Mouse (Mus musculus): ENCODE measurements around the gene Clic1. TPM values are rescaled to one million over a fixed set of nuclear protein-coding genes. Genes with fewer than 3 reads are reported as not detected.

Gene Clic1
- polyA plus RNA-seq, 1 experiment, result 141 TPM

DNA sequence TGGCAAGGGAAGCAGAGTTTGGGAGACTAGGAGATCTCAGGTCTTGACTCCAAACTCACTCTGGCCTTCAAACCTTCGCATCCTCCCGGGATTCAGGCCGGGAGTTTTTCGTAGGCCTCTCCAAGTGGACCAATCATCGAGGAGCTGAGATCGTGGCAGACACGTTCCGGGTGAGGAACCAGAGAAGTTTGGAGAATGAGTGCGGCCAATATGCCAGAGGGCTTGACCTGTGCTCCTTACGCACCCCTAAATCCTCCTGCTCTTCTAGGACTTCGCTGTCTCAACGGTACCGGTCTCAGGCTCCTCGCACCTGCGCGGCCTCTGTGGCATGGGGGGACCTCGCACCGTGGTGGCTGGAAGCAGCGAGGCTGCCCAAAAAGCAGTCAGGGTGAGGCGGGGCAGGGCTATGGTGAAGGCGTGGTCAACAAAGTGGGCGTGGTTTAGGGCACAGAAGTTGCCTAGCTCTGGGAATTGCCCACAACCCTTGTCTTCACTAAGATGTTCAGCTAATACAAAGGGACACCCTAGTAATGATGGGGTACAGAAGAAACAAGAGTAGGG is 11.1 kb downstream of the Clic1 start:
- H3K4me3 ChIP-seq (replicated peaks; ENCODE audit: control insufficient read depth, low read depth, low read length), result no peak overlapping the region
- H3K4me1 ChIP-seq (ENCODE audit: control insufficient read depth, insufficient read depth, low read length), result no peaks in the 10 kb centered on the region; the same call in 1 of the 2 replicates
- no peak overlapping the region for H3K27ac ChIP-seq (ENCODE audit: control insufficient read depth, insufficient read depth, low read depth, low read length, poor library complexity)
- WGBS, result 81% methylated on average over 22 of the region's 22 CpGs
- TF ChIP-seq POLR2A (IDR thresholded peaks at IDR 0.05; ENCODE audit: borderline replicate concordance, control insufficient read depth, low read depth, low read length) (no peak), CTCF (IDR thresholded peaks at IDR 0.05; ENCODE audit: control insufficient read depth, insufficient read depth, low read length) (no peak)

DNA sequence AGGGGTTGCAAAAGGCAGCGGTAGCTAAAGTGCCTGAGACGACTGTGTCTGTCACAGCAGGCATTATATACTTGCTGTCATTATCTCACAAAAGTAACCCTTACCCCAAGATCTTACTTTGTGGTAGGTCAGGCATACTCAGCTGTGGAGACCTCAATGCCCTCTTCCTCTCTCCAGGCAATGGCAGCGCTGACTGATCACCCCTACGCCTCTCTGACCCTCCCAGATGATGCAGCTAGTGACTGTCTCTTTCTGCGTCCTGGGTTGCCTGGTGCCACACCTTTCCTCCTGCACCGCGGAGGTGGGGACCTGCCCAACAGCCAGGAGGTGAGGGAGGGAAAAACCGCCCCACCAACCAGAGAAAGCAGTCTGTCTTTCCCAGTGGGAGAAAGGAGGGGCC is 11.5 kb downstream of the Clic1 start:
- 84% methylated on average over 8 of the region's 8 CpGs for WGBS
- no peak for TF ChIP-seq CTCF (IDR thresholded peaks at IDR 0.05; ENCODE audit: control insufficient read depth, insufficient read depth, low read length)
- no peak for TF ChIP-seq POLR2A (IDR thresholded peaks at IDR 0.05; ENCODE audit: borderline replicate concordance, control insufficient read depth, low read depth, low read length)
- H3K4me1 ChIP-seq (ENCODE audit: control insufficient read depth, insufficient read depth, low read length), result no peaks in the 10 kb centered on the region; the same call in 1 of the 2 replicates

DNA sequence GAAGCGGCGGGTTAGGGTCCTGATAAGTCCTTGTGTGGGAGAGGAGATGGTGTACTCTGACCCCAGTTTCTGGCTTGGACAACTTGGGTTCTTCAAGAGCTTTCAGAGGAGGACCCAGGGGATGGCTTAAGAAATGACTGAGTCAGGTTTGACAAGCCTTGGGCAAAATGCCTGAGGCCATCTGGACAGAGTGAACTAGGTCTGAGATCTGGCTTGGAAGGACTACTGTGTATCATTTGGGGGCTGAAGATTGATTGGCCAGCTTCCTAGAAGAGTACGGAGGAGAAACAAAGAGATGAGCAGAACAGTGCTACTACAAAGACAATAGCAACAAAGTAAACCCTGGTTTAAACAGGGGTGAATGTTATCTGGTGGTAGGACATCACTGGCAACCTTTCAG is 13.7 kb downstream of the Clic1 start:
- 77% methylated on average over 3 of the region's 3 CpGs for WGBS
- Histone ChIP-seq H3K4me1 (ENCODE audit: control insufficient read depth, insufficient read depth, low read length) (no peaks in the 10 kb centered on the region; the same call in 1 of the 2 replicates), H3K27ac (ENCODE audit: control insufficient read depth, insufficient read depth, low read depth, low read length, poor library complexity) (no peak overlapping the region), H3K4me3 (replicated peaks; ENCODE audit: control insufficient read depth, low read depth, low read length) (no peak overlapping the region)
- no peak for TF ChIP-seq CTCF (IDR thresholded peaks at IDR 0.05; ENCODE audit: control insufficient read depth, insufficient read depth, low read length)
- no peak for TF ChIP-seq POLR2A (IDR thresholded peaks at IDR 0.05; ENCODE audit: borderline replicate concordance, control insufficient read depth, low read depth, low read length)

More for the DNA sequence above, 11.5 kb downstream of the Clic1 start:
- H3K4me3 ChIP-seq (replicated peaks; ENCODE audit: control insufficient read depth, low read depth, low read length), result no peak overlapping the region
- H3K27ac ChIP-seq (ENCODE audit: control insufficient read depth, insufficient read depth, low read depth, low read length, poor library complexity), result no peak overlapping the region

DNA sequence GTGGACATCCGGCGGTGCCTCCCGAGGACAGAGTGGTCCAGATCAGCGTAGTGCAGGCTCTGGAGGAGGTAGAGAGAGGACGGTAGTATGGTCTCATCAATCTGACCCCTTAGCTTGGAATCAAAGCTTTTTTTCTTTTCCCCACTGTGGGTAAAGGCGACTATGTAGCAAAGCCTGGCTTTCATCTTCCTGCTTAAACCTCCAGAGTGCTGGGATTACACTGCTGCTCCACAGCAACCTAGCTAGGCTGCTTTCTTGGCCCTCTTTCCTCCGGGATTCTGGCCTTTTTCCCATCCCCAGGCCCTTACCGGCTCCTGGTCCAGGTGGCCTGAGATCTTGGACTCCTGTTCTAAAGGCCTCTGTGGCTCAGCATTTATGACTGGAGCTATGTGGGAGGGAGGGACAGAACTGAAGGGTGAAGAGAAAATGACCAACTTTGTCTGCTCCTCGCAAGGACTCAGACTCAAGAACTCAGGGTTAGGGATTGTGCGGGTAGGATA is 14.7 kb downstream of the Clic1 start:
- no peak overlapping the region for H3K27ac ChIP-seq (ENCODE audit: control insufficient read depth, insufficient read depth, low read depth, low read length, poor library complexity)
- no peaks in the 10 kb centered on the region; the same call in 1 of the 2 replicates for H3K4me1 ChIP-seq (ENCODE audit: control insufficient read depth, insufficient read depth, low read length)
- no peak overlapping the region for H3K4me3 ChIP-seq (replicated peaks; ENCODE audit: control insufficient read depth, low read depth, low read length)
- TF ChIP-seq POLR2A (IDR thresholded peaks at IDR 0.05; ENCODE audit: borderline replicate concordance, control insufficient read depth, low read depth, low read length), result no peak
- TF ChIP-seq CTCF (IDR thresholded peaks at IDR 0.05; ENCODE audit: control insufficient read depth, insufficient read depth, low read length), result no peak
- 52% methylated on average over 10 of the region's 10 CpGs for WGBS

DNA sequence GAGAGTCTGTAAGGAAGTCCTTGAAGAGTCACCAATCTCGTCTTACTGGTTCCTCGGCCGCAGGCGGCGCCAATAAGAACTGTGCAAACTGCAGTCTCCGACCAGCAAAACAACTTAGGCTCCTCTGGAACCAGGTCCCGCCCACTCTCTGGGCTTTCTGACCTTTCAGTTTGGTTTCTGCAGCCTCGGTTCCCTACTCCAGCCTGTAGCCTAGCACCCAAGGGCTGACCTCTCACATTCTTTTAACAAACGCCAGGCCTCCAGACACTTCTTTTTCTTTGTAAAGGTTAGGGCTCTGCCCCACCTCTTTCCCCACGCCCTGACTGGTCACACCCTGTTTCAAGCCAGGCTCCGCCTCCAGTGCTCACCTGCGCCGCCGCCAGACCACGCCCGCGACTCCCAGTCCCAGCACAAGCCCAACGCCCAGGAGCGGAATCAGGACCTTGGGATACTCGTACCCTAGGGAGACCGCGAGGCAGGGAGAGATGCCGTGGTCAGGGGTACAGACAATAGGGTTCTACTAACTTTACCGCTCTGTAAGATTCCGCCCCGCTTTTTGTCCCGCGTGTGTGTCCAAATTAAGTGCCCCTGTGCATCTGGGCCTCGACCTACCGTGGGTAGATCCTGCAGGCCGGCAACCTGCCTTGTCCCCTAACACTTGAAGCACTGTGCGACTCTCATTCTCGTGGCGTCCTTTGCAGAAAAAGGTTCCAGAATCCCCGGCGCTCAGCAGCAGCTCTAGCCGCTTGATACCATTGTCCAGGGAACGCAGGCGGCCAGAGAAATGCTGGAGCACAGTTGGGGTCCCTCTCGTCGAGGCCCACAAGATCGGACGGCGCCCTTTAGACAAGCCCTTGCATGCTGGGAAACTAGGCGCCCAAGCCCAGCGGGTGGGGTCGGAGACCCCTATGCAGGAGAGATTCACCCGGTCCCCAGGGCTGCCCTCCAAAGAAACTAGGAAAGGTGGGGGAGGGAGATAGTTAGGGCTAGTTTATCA is 15.5 kb downstream of the Clic1 start, which contains the start of gene Ly6g6c:
Gene Ly6g6c (plus strand): TSS at position 438 of the 997 bp plus-strand sequence.
- H3K4me1 ChIP-seq (ENCODE audit: control insufficient read depth, insufficient read depth, low read length), result no peaks in the 10 kb centered on the region; the same call in 1 of the 2 replicates
- TF ChIP-seq CTCF (IDR thresholded peaks at IDR 0.05; ENCODE audit: control insufficient read depth, insufficient read depth, low read length) (no peak), POLR2A (IDR thresholded peaks at IDR 0.05; ENCODE audit: borderline replicate concordance, control insufficient read depth, low read depth, low read length) (0 out of 2 replicates have a peak, but pooled peaks have one; percentile 14)

DNA sequence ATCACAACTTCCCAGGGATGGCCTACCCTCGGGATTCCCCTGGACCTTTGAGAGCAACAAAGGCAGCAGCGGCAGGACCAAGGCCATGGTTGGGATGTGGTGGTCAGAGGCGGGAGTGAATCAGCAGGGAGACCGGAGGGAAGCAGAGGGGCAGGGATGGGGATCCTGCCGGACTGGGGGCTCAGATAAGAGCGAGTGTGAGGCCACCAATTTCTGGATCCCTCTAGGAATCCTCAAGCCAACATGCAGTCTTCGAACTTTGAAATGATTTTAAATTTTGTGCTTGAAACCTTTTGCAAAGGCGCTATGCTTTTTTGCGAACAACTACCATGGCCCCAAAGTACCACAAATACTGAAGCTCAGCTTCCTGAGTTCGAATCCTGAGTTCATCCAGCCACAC is 16.3 kb downstream of the Clic1 start, which contains the start of gene Mpig6b:
Gene Mpig6b (minus strand): TSS at position 101 of the 400 bp plus-strand sequence.
- 48% methylated on average over 10 of the region's 10 CpGs for WGBS
- Histone ChIP-seq H3K4me1 (ENCODE audit: control insufficient read depth, insufficient read depth, low read length) (no peaks in the 10 kb centered on the region; the same call in 1 of the 2 replicates), H3K4me3 (replicated peaks; ENCODE audit: control insufficient read depth, low read depth, low read length) (peak within 1 kb of the TSS; percentile 35), H3K27ac (ENCODE audit: control insufficient read depth, insufficient read depth, low read depth, low read length, poor library complexity) (no peak within 1 kb of the TSS)
- TF ChIP-seq CTCF (IDR thresholded peaks at IDR 0.05; ENCODE audit: control insufficient read depth, insufficient read depth, low read length) (no peak), POLR2A (IDR thresholded peaks at IDR 0.05; ENCODE audit: borderline replicate concordance, control insufficient read depth, low read depth, low read length) (no peak)

More for the DNA sequence above, 15.5 kb downstream of the Clic1 start, which contains the start of gene Ly6g6c:
- H3K27ac ChIP-seq (ENCODE audit: control insufficient read depth, insufficient read depth, low read depth, low read length, poor library complexity), result no peak within 1 kb of the TSS
- H3K4me3 ChIP-seq (replicated peaks; ENCODE audit: control insufficient read depth, low read depth, low read length), result peak within 1 kb of the TSS; percentile 35
- WGBS, result 2% methylated on average over 48 of the region's 48 CpGs

DNA sequence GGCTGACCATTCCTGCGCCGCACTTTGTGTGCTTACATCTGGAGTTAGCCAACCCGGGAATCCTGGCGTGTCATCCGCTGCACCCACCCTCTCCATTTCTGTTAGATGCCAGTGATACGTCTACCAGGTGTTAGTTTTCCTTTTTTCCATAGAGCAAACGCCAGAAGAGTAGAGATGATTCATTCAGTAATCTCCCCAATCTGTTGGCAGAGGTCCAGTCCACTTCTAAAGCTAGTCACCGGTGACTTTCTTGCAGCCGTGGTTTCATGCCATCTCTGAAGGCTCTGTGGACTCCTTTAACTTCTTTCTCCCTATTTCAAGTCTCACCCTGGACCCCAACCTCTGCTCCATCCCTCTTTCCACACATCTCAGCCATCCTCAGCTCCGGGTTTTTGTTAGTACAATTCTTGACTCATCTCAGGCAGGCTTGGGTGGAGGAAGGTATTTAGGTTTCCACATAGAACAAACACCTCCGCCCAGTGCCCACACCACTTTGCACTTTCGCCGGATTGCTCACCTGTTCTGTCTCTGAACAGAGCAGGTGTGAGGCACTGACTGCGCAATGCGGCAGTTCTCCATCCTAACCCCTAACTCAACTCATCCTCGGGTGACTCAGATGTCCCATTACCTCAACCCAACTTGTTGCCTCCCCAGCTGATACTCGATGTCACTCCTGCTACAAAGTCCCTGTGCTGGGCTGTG is 18.6 kb downstream of the Clic1 start:
- Histone ChIP-seq H3K4me1 (ENCODE audit: control insufficient read depth, insufficient read depth, low read length) (no peaks in the 10 kb centered on the region; the same call in 1 of the 2 replicates), H3K27ac (ENCODE audit: control insufficient read depth, insufficient read depth, low read depth, low read length, poor library complexity) (no peak overlapping the region), H3K4me3 (replicated peaks; ENCODE audit: control insufficient read depth, low read depth, low read length) (no peak overlapping the region)
- no peak for TF ChIP-seq POLR2A (IDR thresholded peaks at IDR 0.05; ENCODE audit: borderline replicate concordance, control insufficient read depth, low read depth, low read length)
- no peak for TF ChIP-seq CTCF (IDR thresholded peaks at IDR 0.05; ENCODE audit: control insufficient read depth, insufficient read depth, low read length)
- 70% methylated on average over 17 of the region's 17 CpGs for WGBS

Measured in bone marrow, adult 2 months (tissue).